Mouse (Mus musculus) bone marrow, adult 2 months (tissue): ENCODE measurements around the gene Rptor.

Experiments
- CTCF ChIP-seq: fragments of 200-500 bp; IDR thresholded peaks from 2 replicates; pipeline ENCODE4 v1.5.1; 2011; ENCODE audit warnings: low read length, control low read depth; ENCODE audit not compliant: control insufficient read depth, insufficient read depth
- POLR2A ChIP-seq: fragments of 200-500 bp; IDR thresholded peaks from 2 replicates; pipeline ENCODE4 v1.6.1; 2011; ENCODE audit warnings: low read depth, mild to moderate bottlenecking, control low read depth, low read length, borderline replicate concordance; ENCODE audit not compliant: control insufficient read depth

- TF ChIP-seq POLR2A, result peak; percentile 98
- no peak for TF ChIP-seq CTCF
These were observed 340.2 kb downstream of the Rptor start, which contains the start of gene Baiap2 for GRCm38 (mm10) chr11:119942727-119943427.
